Mouse (Mus musculus) ZHBTc4 (cell line): ENCODE data around the gene Acad11.

Experiments used
- DNase-seq: peaks from one replicate; pipeline ENCODE4 v3.0.0-alpha.2; 2011; ENCODE audit warnings: low read depth, low spot score

Acad11 gene

GRCm38 (mm10) chr9:104146683-104147082 lies 83.5 kb downstream of the Acad11 start:
- peak; percentile 54 for DNase-seq

GRCm38 (mm10) chr9:104148969-104149368 lies 85.8 kb downstream of the Acad11 start:
- DNase-seq: no peak

- DNase-seq: no peak
Observed at GRCm38 (mm10) chr9:104152121-104152520, 88.9 kb downstream of the Acad11 start.

GRCm38 (mm10) chr9:104155100-104155715 lies 92.0 kb downstream of the Acad11 start:
- DNase-seq: peak; percentile 83

- DNase-seq: no peak
Observed at GRCm38 (mm10) chr9:104156506-104156905, 93.3 kb downstream of the Acad11 start.

GRCm38 (mm10) chr9:104157291-104157690 lies 94.1 kb downstream of the Acad11 start:
- DNase-seq: no peak

- no peak for DNase-seq
Observed at GRCm38 (mm10) chr9:104161117-104161516, 97.9 kb downstream of the Acad11 start.

- no peak for DNase-seq
Observed at GRCm38 (mm10) chr9:104164194-104164593, 101.0 kb downstream of the Acad11 start.

- no peak for DNase-seq
Observed at GRCm38 (mm10) chr9:104165926-104166325, 102.7 kb downstream of the Acad11 start.

GRCm38 (mm10) chr9:104169986-104170385 lies 106.8 kb downstream of the Acad11 start:
- no peak for DNase-seq

GRCm38 (mm10) chr9:104171651-104172050 lies 108.5 kb downstream of the Acad11 start:
- no peak for DNase-seq

GRCm38 (mm10) chr9:104172342-104172741 lies 109.2 kb downstream of the Acad11 start:
- DNase-seq: no peak
